Comparison of ENCODE assay signal across 8 mouse cellular contexts in genomic region chr13:107072345-107073038, GRCm38 (mm10). TPM values are rescaled to one million over a fixed set of nuclear protein-coding genes. Genes with fewer than 3 reads are reported as not detected.
DNase-seq lines count a peak whose midpoint lies in the region; ATAC-seq lines count a peak whose summit lies in the region.

No protein-coding gene starts in this region.

- H3K27me3 ChIP-seq in kidney, embryonic 16.5 days (ENCODE audit: insufficient read depth, low read length): no peaks in the 10 kb centered on the region
- no peaks in the 10 kb centered on the region for H3K27me3 ChIP-seq in embryonic facial prominence, embryonic 13.5 days
- no peaks in the 10 kb centered on the region for H3K27me3 ChIP-seq in hindbrain, embryonic 16.5 days (replicated peaks; ENCODE audit: control insufficient read depth, insufficient read depth, low read length)
- no peaks in the 10 kb centered on the region for H3K27me3 ChIP-seq in midbrain, embryonic 16.5 days (ENCODE audit: control insufficient read depth, insufficient read depth, low read depth, low read length)

- peaks cover 12% of the 10 kb centered on the region for H3K4me1 ChIP-seq in kidney, embryonic 16.5 days (ENCODE audit: insufficient read depth, low read length)
- H3K4me1 ChIP-seq in embryonic facial prominence, embryonic 13.5 days: peaks cover 14% of the 10 kb centered on the region
- H3K4me1 ChIP-seq in hindbrain, embryonic 16.5 days (ENCODE audit: control insufficient read depth, insufficient read depth, low read depth, low read length): peaks cover 10% of the 10 kb centered on the region
- H3K4me1 ChIP-seq in midbrain, embryonic 16.5 days (ENCODE audit: control insufficient read depth, insufficient read depth, low read length): peaks cover 15% of the 10 kb centered on the region

- peak; percentile 65; the same call in 1 of the 2 replicates for ATAC-seq in kidney, embryonic 16.5 days (ENCODE audit: low FRiP score, low TSS enrichment)
- no peak for ATAC-seq in embryonic facial prominence, embryonic 13.5 days (ENCODE audit: insufficient number of reproducible peaks, insufficient read depth, low FRiP score, low TSS enrichment, low read depth)
- ATAC-seq in hindbrain, embryonic 16.5 days: peak; percentile 80
- ATAC-seq in midbrain, embryonic 16.5 days: peak; percentile 83
- ATAC-seq in erythroid progenitor cell, adult 5-6 weeks (replicated peaks; ENCODE audit: low FRiP score, poor library complexity, severe bottlenecking): no peak

- no peak overlapping the region for H3K27ac ChIP-seq in kidney, embryonic 16.5 days (ENCODE audit: low read length)
- H3K27ac ChIP-seq in embryonic facial prominence, embryonic 13.5 days: peak overlapping the region; percentile 5; the same call in 1 of the 2 replicates
- peak overlapping the region; percentile 67 for H3K27ac ChIP-seq in hindbrain, embryonic 16.5 days (ENCODE audit: low read depth, low read length)
- H3K27ac ChIP-seq in midbrain, embryonic 16.5 days (ENCODE audit: low read length): peak overlapping the region; percentile 77

- H3K4me2 ChIP-seq in kidney, embryonic 16.5 days (replicated peaks; ENCODE audit: low read depth, low read length): peak overlapping the region; percentile 61
- H3K4me2 ChIP-seq in embryonic facial prominence, embryonic 13.5 days: peak overlapping the region; percentile 63
- peak overlapping the region; percentile 69 for H3K4me2 ChIP-seq in hindbrain, embryonic 16.5 days (ENCODE audit: low read length)
- peak overlapping the region; percentile 62 for H3K4me2 ChIP-seq in midbrain, embryonic 16.5 days (ENCODE audit: low read length)

- peak overlapping the region; percentile 51 for H3K9ac ChIP-seq in kidney, embryonic 16.5 days (replicated peaks; ENCODE audit: low read length)
- peak overlapping the region; percentile 64 for H3K9ac ChIP-seq in embryonic facial prominence, embryonic 13.5 days
- peak overlapping the region; percentile 58 for H3K9ac ChIP-seq in hindbrain, embryonic 16.5 days (ENCODE audit: low read depth, low read length)
- H3K9ac ChIP-seq in midbrain, embryonic 16.5 days (ENCODE audit: low read depth, low read length): peak overlapping the region; percentile 50

- H3K36me3 ChIP-seq in kidney, embryonic 16.5 days (ENCODE audit: insufficient read depth, low read length): no peaks in the 10 kb centered on the region
- no peaks in the 10 kb centered on the region for H3K36me3 ChIP-seq in embryonic facial prominence, embryonic 13.5 days
- no peaks in the 10 kb centered on the region for H3K36me3 ChIP-seq in hindbrain, embryonic 16.5 days (ENCODE audit: control insufficient read depth, insufficient read depth, low read length)
- no peaks in the 10 kb centered on the region for H3K36me3 ChIP-seq in midbrain, embryonic 16.5 days (ENCODE audit: control insufficient read depth, insufficient read depth, low read length)

- no peaks in the 10 kb centered on the region for H3K9me3 ChIP-seq in kidney, embryonic 16.5 days (ENCODE audit: low read length)
- no peaks in the 10 kb centered on the region for H3K9me3 ChIP-seq in embryonic facial prominence, embryonic 13.5 days
- H3K9me3 ChIP-seq in hindbrain, embryonic 16.5 days (ENCODE audit: control insufficient read depth, low read length): no peaks in the 10 kb centered on the region
- H3K9me3 ChIP-seq in midbrain, embryonic 16.5 days (replicated peaks; ENCODE audit: control insufficient read depth, low read length, poor library complexity, severe bottlenecking): no peaks in the 10 kb centered on the region

- DNase-seq in kidney, adult 8-10 months: no peak
- no peak for DNase-seq in kidney, postnatal 4 days
- DNase-seq in frontal cortex, postnatal 25 days (ENCODE audit: low spot score in 2 of 2): no peak

- peak overlapping the region; percentile 38 for H3K4me3 ChIP-seq in kidney, embryonic 16.5 days (ENCODE audit: low read length)
- H3K4me3 ChIP-seq in embryonic facial prominence, embryonic 13.5 days: peak overlapping the region; percentile 34
- peak overlapping the region; percentile 38 for H3K4me3 ChIP-seq in hindbrain, embryonic 16.5 days (ENCODE audit: low read length)
- peak overlapping the region; percentile 29 for H3K4me3 ChIP-seq in midbrain, embryonic 16.5 days (ENCODE audit: low read depth, low read length)

- WGBS in kidney, embryonic 16.5 days: 29% methylated on average over 11 of the region's 11 CpGs
- WGBS in embryonic facial prominence, embryonic 13.5 days: 16% methylated on average over 11 of the region's 11 CpGs
- WGBS in hindbrain, embryonic 16.5 days: 15% methylated on average over 11 of the region's 11 CpGs
- 5% methylated on average over 11 of the region's 11 CpGs for WGBS in midbrain, embryonic 16.5 days

RNA-seq across cellular contexts. Expression of gene Kif2a, which starts 50.6 kb away (rescaled TPM):
- polyA plus RNA-seq in kidney, embryonic 16.5 days (2015; fragmentation: Nextera tagmentation; extraction: Ambion mirVana): 9.8 and 10.0 TPM in 2 replicates
- 14.3 and 17.7 TPM in 2 replicates for polyA plus RNA-seq in embryonic facial prominence, embryonic 13.5 days (2015; fragmentation: Nextera tagmentation; extraction: Ambion mirVana)
- 37.2 and 45.7 TPM in 2 replicates for polyA plus RNA-seq in hindbrain, embryonic 16.5 days (2015; fragmentation: Nextera tagmentation; extraction: Ambion mirVana)
- 42.8 and 53.3 TPM in 2 replicates for polyA plus RNA-seq in midbrain, embryonic 16.5 days (2015; fragmentation: Nextera tagmentation; extraction: Ambion mirVana)
- 75.7 and 233 TPM in 2 replicates for total RNA-seq in erythroid progenitor cell, adult 5-6 weeks (2015; ENCODE audit: low replicate concordance)
- 84.8 and 93.6 TPM in 2 replicates for total RNA-seq in erythroid progenitor cell, adult 5-6 weeks (2017; ENCODE audit: low replicate concordance)

Comparison
In these comparisons a context has a peak if more than half of its experiments do, and no peak if none do; other contexts are left out.
1. ATAC-seq: peak in kidney, embryonic 16.5 days (single experiment), hindbrain, embryonic 16.5 days (single experiment) and midbrain, embryonic 16.5 days (single experiment); none in embryonic facial prominence, embryonic 13.5 days (single experiment) and erythroid progenitor cell, adult 5-6 weeks (single experiment).
2. Peak in every context shown above with its lines, with median percentiles within 50 percentile points of each other: H3K4me2 ChIP-seq, H3K4me3 ChIP-seq and H3K9ac ChIP-seq.